Mouse (Mus musculus): ENCODE data around the gene Iqcd.
A peak's percentile ranks its signal among the peaks of the same experiment; 100 is the strongest.

Gene Iqcd

GRCm38 (mm10) chr5:120570289-120570897, 18.4 kb upstream of the Iqcd start:
- no peak for DNase-seq (ENCODE audit: low read depth in 2 of 2, low spot score in 2 of 2)

GRCm38 (mm10) chr5:120571056-120571740, 17.6 kb upstream of the Iqcd start:
- no peak for DNase-seq (ENCODE audit: low read depth in 2 of 2, low spot score in 2 of 2)

- DNase-seq (ENCODE audit: low read depth in 2 of 2, low spot score in 2 of 2) = no peak
Observed at GRCm38 (mm10) chr5:120574469-120575063, 14.2 kb upstream of the Iqcd start.

GRCm38 (mm10) chr5:120576781-120577301, 12.0 kb upstream of the Iqcd start:
- DNase-seq (ENCODE audit: low read depth in 2 of 2, low spot score in 2 of 2) = no peak

GRCm38 (mm10) chr5:120577935-120578441, 10.8 kb upstream of the Iqcd start:
- peak; percentile 35 to 48 for DNase-seq (ENCODE audit: low read depth in 2 of 2, low spot score in 2 of 2)

GRCm38 (mm10) chr5:120578504-120579081, 10.2 kb upstream of the Iqcd start:
- peak; percentile 73 to 79 for DNase-seq (ENCODE audit: low read depth in 2 of 2, low spot score in 2 of 2)

- peak; percentile 22 to 27 for DNase-seq (ENCODE audit: low read depth in 2 of 2, low spot score in 2 of 2)
Observed at GRCm38 (mm10) chr5:120579211-120579897, 9.5 kb upstream of the Iqcd start.

GRCm38 (mm10) chr5:120579898-120580626, 8.8 kb upstream of the Iqcd start:
- no peak for DNase-seq (ENCODE audit: low read depth in 2 of 2, low spot score in 2 of 2)

GRCm38 (mm10) chr5:120582002-120582401, 6.8 kb upstream of the Iqcd start:
- DNase-seq (ENCODE audit: low read depth in 2 of 2, low spot score in 2 of 2) = no peak

- DNase-seq (ENCODE audit: low read depth in 2 of 2, low spot score in 2 of 2) = no peak
Observed at GRCm38 (mm10) chr5:120583511-120583910, 5.3 kb upstream of the Iqcd start.

GRCm38 (mm10) chr5:120584968-120585367, 3.8 kb upstream of the Iqcd start:
- no peak for DNase-seq (ENCODE audit: low read depth in 2 of 2, low spot score in 2 of 2)

- no peak for DNase-seq (ENCODE audit: low read depth in 2 of 2, low spot score in 2 of 2)
Observed at GRCm38 (mm10) chr5:120586741-120587615, 1.8 kb upstream of the Iqcd start.

GRCm38 (mm10) chr5:120587616-120587926, 1.2 kb upstream of the Iqcd start:
- DNase-seq (ENCODE audit: low read depth in 2 of 2, low spot score in 2 of 2) = peak in 1 of 2 experiments; percentile 32

- DNase-seq (ENCODE audit: low read depth in 2 of 2, low spot score in 2 of 2) = no peak
Observed at GRCm38 (mm10) chr5:120587940-120588568, 762 bp upstream of the Iqcd start.

- peak; percentile 58 to 64 for DNase-seq (ENCODE audit: low read depth in 2 of 2, low spot score in 2 of 2)
Observed at GRCm38 (mm10) chr5:120590356-120591010, 1.7 kb downstream of the Iqcd start.

GRCm38 (mm10) chr5:120592141-120592540, 3.3 kb downstream of the Iqcd start:
- DNase-seq (ENCODE audit: low read depth in 2 of 2, low spot score in 2 of 2) = peak; percentile 32 to 51

- no peak for DNase-seq (ENCODE audit: low read depth in 2 of 2, low spot score in 2 of 2)
Observed at GRCm38 (mm10) chr5:120594485-120594884, 5.7 kb downstream of the Iqcd start.

GRCm38 (mm10) chr5:120599625-120600024, 10.8 kb downstream of the Iqcd start:
- no peak for DNase-seq (ENCODE audit: low read depth in 2 of 2, low spot score in 2 of 2)
